Comparison of ENCODE assay signal across 16 mouse cellular contexts in genomic region chr17:5207881-5208280, GRCm38 (mm10).
"Had no signal": no experiment of that assay in that cellular context is flagged by ENCODE, and none has a peak within 500 bp of the region (broad histone marks: within the 10 kb centered on the region; RNA-seq: fewer than 3 reads in every experiment).

No protein-coding gene starts in this region.

- H3K9me3 ChIP-seq: intestine, embryonic 15.5 days; kidney, embryonic 15.5 days; limb, embryonic 12.5 days; limb, embryonic 15.5 days; liver, embryonic 15.5 days; lung, embryonic 15.5 days; midbrain, embryonic 10.5 days; midbrain, embryonic 13.5 days; neural tube, embryonic 13.5 days had no signal

- H3K4me3 ChIP-seq: intestine, embryonic 15.5 days; kidney, embryonic 15.5 days; limb, embryonic 12.5 days; limb, embryonic 15.5 days; liver, embryonic 15.5 days; lung, embryonic 15.5 days; midbrain, embryonic 10.5 days; midbrain, embryonic 13.5 days; myocyte; neural tube, embryonic 13.5 days had no signal

- DNase-seq: kidney, adult 11 months; kidney, adult 8-10 months; kidney, postnatal 10 days; left cerebral cortex, postnatal 4 days; thymus, adult 18-20 months had no signal

- H3K9ac ChIP-seq: intestine, embryonic 15.5 days; kidney, embryonic 15.5 days; limb, embryonic 12.5 days; limb, embryonic 15.5 days; liver, embryonic 15.5 days; lung, embryonic 15.5 days; midbrain, embryonic 13.5 days; neural tube, embryonic 13.5 days had no signal

- H3K27me3 ChIP-seq: intestine, embryonic 15.5 days; kidney, embryonic 15.5 days; limb, embryonic 12.5 days; limb, embryonic 15.5 days; liver, embryonic 15.5 days; lung, embryonic 15.5 days; midbrain, embryonic 13.5 days; neural tube, embryonic 13.5 days had no signal

- H3K36me3 ChIP-seq: intestine, embryonic 15.5 days; kidney, embryonic 15.5 days; limb, embryonic 12.5 days; limb, embryonic 15.5 days; liver, embryonic 15.5 days; lung, embryonic 15.5 days; midbrain, embryonic 10.5 days; midbrain, embryonic 13.5 days; neural tube, embryonic 13.5 days had no signal

- ATAC-seq: intestine, embryonic 15.5 days; midbrain, embryonic 13.5 days; midbrain, embryonic 16.5 days had no signal

- H3K4me2 ChIP-seq: intestine, embryonic 15.5 days; kidney, embryonic 15.5 days; limb, embryonic 12.5 days; limb, embryonic 15.5 days; liver, embryonic 15.5 days; lung, embryonic 15.5 days; midbrain, embryonic 13.5 days; neural tube, embryonic 13.5 days had no signal

- H3K27ac ChIP-seq: intestine, embryonic 15.5 days; kidney, embryonic 15.5 days; limb, embryonic 12.5 days; limb, embryonic 15.5 days; liver, embryonic 15.5 days; lung, embryonic 15.5 days; midbrain, embryonic 10.5 days; midbrain, embryonic 13.5 days; neural tube, embryonic 13.5 days had no signal
